Mouse (Mus musculus) monocyte, adult 5-6 weeks (primary cell): ENCODE measurements around the gene Myh6. TPM values are rescaled to one million over a fixed set of nuclear protein-coding genes. Genes with fewer than 3 reads are reported as not detected.

Source experiments
- ATAC-seq: fragments of 153-309, 156-312 bp; replicated peaks from 2 replicates; pipeline ENCODE4 v1.8.0; 2017; ENCODE audit warnings: mild to moderate bottlenecking; ENCODE audit not compliant: low TSS enrichment, insufficient number of reproducible peaks, severe bottlenecking, poor library complexity, low FRiP score
- total RNA-seq: library from RNA; stranded (forward); fragments of 200-1000, 200-491, 200-594 nt; gene quantifications from 3 replicates; pipeline ENCODE4 v1.2.3, GENCODE M21; 2017

The Myh6 gene
- total RNA-seq, 1 experiment from 2014 or later: not detected

DNA sequence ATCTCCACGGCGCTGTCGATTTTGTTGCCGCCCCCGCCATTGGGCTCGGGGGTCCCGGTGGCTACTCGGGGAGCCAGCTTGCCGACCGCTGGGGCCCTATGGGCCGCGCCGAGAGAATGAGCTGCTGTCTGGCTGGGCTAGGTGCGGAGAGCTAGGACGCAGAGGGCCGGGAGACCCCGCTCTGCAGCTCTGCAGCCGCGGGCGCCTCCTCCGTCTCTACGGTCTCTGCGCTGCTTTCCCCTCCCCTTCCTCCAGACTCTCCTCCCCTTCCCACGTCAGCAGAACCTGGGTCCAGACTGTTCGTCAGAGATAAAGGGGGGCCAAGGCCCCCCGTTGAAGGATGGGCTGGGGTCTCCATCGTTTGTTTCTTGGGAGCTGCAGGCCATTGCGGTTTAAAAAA, 53.8 kb downstream of the Myh6 start, which contains the start of gene Slc22a17:
TSS of gene Slc22a17 (minus strand) at position 247 of the 400 bp plus-strand sequence.
- no peak for ATAC-seq

DNA sequence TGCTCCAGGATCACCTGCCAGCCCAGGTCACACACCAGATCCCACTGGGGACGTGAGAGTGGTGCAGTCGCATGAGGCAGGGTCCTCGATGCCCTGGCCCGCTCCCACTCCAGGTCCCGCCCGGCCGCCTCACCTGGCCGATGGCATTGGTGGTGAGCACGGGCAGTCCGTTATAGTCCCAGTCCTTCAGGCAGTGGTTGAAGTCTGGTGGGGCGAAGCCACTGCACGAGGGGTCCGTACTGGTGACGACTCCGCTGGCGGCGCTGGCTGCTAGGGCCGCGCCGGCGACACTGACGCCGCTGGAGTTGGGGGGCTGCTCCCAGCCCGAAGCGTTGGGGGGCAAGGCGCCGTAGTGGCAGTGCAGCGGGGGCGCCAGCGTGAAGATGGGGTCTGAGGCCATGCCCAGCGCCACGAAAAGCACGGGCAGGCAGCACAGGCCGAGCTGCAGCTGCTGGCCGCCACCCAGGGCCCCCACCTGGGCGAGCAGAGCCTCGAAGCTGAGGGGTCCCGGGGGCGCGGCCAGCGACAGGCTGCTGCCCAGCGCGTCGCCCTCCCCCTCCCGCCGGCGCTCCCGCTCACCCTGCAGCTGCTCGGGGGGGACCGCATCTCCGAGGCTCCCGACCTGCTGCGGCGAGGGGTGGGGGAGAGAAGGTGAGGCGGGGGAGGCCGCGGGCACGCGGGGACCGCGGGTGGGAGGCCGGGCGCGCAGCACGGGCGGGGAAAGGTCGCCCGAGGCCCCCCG, 54.4 kb downstream of the Myh6 start:
- ATAC-seq: no peak

DNA sequence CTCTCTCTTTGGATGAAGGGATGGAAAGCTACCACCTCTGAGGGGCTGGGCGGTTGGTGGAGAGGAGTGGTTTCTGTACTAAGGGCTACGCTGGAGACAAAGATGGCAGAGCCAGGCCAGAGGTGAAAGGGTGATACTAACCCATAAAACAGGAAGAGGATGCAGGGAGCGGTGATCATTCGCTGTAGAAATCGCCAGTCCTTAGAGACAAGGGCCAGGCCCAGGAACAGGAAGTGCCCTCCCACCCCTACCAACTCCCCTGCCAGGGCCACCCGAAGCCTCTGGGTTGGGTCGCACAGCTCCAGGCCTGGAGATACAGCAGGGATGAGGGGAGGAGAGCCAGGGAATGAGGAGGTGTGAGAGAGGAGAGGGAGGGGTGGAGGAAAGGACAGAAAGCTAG, 58.0 kb downstream of the Myh6 start:
- no peak for ATAC-seq

DNA sequence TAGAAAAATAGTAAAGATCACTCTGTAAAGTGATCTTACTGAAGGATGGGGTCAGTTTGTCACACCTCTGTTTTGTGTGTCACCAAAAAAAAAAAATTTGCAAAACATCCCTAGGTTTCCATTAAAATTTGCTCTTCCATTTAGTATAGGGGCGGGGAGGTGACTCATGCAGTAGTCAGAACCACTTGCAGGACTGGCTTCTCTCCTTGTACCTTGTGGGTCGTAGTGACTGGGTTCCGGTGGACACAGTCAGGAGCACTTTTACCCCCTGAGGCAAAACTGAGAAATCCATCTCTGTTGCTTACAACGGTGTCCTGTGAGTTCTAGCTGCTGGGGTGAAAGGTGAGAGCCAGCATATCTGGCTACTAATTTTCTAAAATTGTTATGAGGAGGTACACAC, 63.1 kb downstream of the Myh6 start:
- ATAC-seq: no peak

DNA sequence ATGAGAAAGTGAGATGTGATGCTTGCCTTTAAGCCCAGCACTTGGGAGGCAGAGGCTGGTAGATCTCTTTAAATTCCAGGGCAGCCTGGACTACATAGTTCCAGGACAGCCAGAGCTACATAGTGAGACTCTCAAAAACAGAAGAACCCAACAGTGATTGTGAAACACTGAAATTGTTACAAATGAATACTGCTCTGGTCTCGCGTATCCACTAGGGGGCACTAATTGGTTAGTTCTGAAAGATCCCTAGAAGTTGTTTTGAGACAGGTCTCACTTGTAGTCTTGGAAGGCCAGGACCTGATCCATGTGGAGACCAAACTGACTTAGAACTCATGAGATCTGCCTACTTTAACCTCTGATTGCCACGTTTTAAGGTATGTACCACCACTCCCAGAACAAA, 66.3 kb downstream of the Myh6 start:
- peak; percentile 83 for ATAC-seq

DNA sequence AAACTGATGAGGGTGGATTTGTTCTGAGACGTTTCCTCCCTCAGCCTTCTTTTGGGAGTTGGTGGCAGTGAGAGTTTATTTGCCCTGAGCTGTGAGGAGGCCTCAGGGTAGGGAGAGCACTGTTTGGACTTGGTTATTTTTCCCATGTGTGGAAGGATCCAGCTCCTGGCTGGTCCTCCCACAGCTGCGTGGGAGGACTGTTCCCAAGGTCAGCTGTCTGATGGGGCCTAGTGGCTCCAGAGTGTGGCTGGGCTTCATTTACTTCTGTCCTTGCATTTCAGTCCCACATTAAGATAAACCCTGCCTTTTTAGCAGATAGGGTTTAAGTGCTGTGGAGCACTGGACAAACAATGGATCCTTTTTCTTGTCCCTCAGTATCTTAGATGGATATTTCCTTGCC, 69.3 kb downstream of the Myh6 start:
- ATAC-seq: no peak

DNA sequence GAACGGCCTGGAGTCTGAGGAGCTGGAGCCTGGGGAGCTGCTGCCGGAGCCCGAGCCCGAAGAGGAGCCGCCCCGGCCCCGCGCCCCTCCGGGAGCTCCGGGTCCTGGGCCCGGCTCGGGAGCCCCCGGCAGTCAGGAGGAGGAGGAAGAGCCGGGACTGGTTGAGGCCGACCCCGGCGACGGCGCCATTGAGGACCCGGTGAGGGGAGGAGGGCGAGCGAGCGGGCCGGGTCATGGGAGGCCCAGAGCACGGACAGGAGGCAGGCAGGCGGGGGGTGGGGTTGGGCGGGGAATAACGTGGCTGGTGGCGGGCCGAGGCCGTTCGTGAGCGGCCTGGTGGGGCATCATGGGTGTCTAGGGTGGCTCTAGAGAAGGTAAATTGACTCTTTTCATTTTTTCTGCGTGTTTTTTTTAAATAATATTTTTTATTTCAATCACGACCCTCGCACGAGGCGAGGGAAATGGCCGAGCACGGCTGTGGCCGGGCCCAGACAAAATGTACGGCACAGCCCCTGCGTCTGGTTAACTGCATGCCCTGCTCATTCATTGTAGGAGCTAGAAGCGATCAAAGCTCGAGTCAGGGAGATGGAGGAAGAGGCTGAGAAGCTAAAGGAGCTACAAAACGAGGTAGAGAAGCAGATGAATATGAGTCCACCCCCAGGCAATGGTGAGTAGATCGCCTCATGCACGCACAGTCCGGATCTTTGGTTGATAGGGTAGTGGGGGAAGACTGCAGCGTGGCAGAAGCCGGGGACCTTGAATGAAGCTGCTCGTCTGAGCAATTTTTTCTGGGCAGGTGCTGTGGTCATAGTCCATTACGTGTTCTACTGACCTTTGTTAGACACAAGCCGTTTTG, 72.2 kb downstream of the Myh6 start:
- no peak for ATAC-seq

DNA sequence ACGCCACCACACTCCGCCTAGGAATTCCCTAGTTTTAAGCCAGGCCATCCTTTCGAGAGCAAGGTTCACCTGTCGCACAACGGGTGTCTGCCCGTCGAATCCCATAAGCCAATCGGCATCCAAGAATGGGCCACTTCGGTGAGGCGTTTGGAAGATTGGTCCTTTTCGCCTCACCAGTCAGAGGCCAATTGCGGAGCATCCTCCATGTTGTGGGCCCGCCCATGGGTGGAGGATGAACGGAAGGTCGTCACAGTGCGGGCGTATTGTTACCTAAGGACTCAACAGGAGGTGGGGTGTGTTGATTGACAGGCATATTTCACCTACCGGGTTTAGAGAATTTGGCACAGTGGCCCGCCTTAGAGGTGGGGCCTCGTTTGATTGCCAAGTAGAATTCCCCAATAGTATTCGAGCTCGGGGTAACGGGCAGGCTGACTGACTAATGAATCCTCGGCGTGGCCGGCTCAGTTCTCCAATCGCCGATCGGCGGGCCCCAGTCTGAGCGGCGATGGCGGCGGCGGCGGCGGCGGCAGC, 73.0 kb downstream of the Myh6 start:
- peak; percentile 98 for ATAC-seq

DNA sequence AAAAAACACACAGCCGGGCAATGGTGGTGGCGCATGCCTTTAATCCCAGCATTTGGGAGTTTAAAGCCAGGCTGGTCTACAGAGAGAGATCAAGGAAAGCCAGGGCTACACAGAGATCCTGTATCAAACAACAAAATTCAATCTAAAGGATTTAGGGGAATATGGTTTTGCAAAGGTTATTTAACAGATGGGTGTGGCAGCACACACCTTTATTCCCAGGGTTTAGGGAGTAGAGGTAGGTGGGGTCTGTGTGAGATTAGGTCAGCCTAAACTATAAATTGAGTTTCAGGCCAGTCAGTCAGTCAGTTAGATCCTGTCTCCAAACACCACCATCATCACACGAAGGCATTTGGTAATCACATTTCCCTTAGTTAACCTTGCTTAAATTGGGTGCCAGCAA, 74.5 kb downstream of the Myh6 start, which contains the start of gene Pabpn1:
TSS of gene Pabpn1 (plus strand) at position 301 of the 400 bp plus-strand sequence.
- ATAC-seq: no peak

Other genes with a start within 250 kb of the Myh6 start
- 2.8 to 7.0 TPM (median 4.5 TPM) in 3 replicates for gene Slc7a8, start 185.0 kb downstream of the Myh6 start, total RNA-seq
- not detected in 3 replicates for gene Rnf212b, start 152.8 kb downstream of the Myh6 start, total RNA-seq
- gene Homez, start 96.0 kb downstream of the Myh6 start, total RNA-seq: 2.1 to 16.7 TPM (median 5.1 TPM) in 3 replicates
- gene Ppp1r3e, start 89.4 kb downstream of the Myh6 start, total RNA-seq: 1.3 to 2.7 TPM in 2 of 3 replicates, not detected in the other
- 2.2 to 9.0 TPM (median 4.0 TPM) in 3 replicates for gene Bcl2l2, start 83.5 kb downstream of the Myh6 start, total RNA-seq
- 3.0 to 3.6 TPM in 2 of 3 replicates, not detected in the other for gene Gm20521, start 83.5 kb downstream of the Myh6 start, total RNA-seq
- gene Pabpn1, start 74.4 kb downstream of the Myh6 start, total RNA-seq: 141 to 211 TPM (median 184 TPM) in 3 replicates
- gene Slc22a17, start 53.8 kb downstream of the Myh6 start, total RNA-seq: 0.85 to 1.4 TPM (median 1.1 TPM) in 3 replicates
- gene Efs, start 40.8 kb downstream of the Myh6 start, total RNA-seq: not detected in 3 replicates
- gene Il25, start 34.2 kb downstream of the Myh6 start, total RNA-seq: not detected in 3 replicates
- not detected in 3 replicates for gene Cmtm5, start 30.7 kb downstream of the Myh6 start, total RNA-seq
- gene Gm17428, start 10.0 kb upstream of the Myh6 start, total RNA-seq: not detected in 3 replicates
- not detected in 3 replicates for gene Myh7, start 27.7 kb upstream of the Myh6 start, total RNA-seq
- gene Ngdn, start 48.5 kb upstream of the Myh6 start, total RNA-seq: 73.4 to 121 TPM (median 99.8 TPM) in 3 replicates
- 2.0 to 7.8 TPM (median 2.4 TPM) in 3 replicates for gene Zfhx2, start 125.4 kb upstream of the Myh6 start, total RNA-seq
- 6.1 to 9.5 TPM (median 8.9 TPM) in 3 replicates for gene Thtpa, start 127.9 kb upstream of the Myh6 start, total RNA-seq
- gene Ap1g2, start 139.7 kb upstream of the Myh6 start, total RNA-seq: 26.9 to 61.0 TPM (median 34.8 TPM) in 3 replicates
- gene Jph4, start 150.0 kb upstream of the Myh6 start, total RNA-seq: not detected in 3 replicates